Mouse (Mus musculus) heart, embryonic 13.5 days (tissue): ENCODE data around the gene Hist1h4j. TPM values are rescaled to one million over a fixed set of nuclear protein-coding genes. Genes with fewer than 3 reads are reported as not detected.
A peak's percentile ranks its signal among the peaks of the same experiment; 100 is the strongest.
"Not testable (repeated sequence)": the region's sequence is repeated elsewhere in the genome, so short reads cannot be mapped to it uniquely, and the experiment has no call there.

ENCODE experiments used
- ATAC-seq: fragments of 200-750 bp; cut with Nextera tagmentation; 2 replicates; pipeline ENCODE4 v1.8.0; 2017; ENCODE audit warnings: moderate TSS enrichment; ENCODE audit not compliant: insufficient number of reproducible peaks, low FRiP score, low TSS enrichment; ENCODE audit errors: extremely low read depth
- H3K27ac ChIP-seq: fragments of 300-500 bp; sonication (generic); replicated peaks from 2 replicates; pipeline ENCODE4 v1.5.1; 2015; ENCODE audit warnings: moderate library complexity, mild to moderate bottlenecking, inconsistent platforms
- H3K27me3 ChIP-seq: fragments of 300-500 bp; sonication (generic); replicated peaks from 2 replicates; pipeline ENCODE4 v1.6.1; 2015; ENCODE audit warnings: mild to moderate bottlenecking, inconsistent platforms
- H3K36me3 ChIP-seq: fragments of 300-500 bp; sonication (generic); 2 replicates; pipeline ENCODE4 v1.6.1; 2015; ENCODE audit warnings: mild to moderate bottlenecking, inconsistent platforms
- H3K4me1 ChIP-seq: fragments of 300-500 bp; sonication (generic); 2 replicates; pipeline ENCODE4 v1.6.1; 2015; ENCODE audit warnings: inconsistent platforms
- H3K4me2 ChIP-seq: fragments of 300-500 bp; sonication (generic); 2 replicates; pipeline ENCODE4 v1.6.1; 2015; ENCODE audit warnings: inconsistent platforms, mild to moderate bottlenecking, moderate library complexity
- H3K4me3 ChIP-seq: fragments of 300-500 bp; sonication (generic); 2 replicates; pipeline ENCODE4 v1.5.1; 2015; ENCODE audit warnings: moderate library complexity, mild to moderate bottlenecking, inconsistent platforms
- H3K9ac ChIP-seq: fragments of 300-500 bp; sonication (generic); 2 replicates; pipeline ENCODE4 v1.6.1; 2015; ENCODE audit warnings: inconsistent platforms, mild to moderate bottlenecking, moderate library complexity
- H3K9me3 ChIP-seq: fragments of 300-500 bp; sonication (generic); 2 replicates; pipeline ENCODE4 v1.6.1; 2016; ENCODE audit warnings: inconsistent platforms
- WGBS: fragments of 180-500 bp; shearing (Covaris S2); methylation state at CpG from one replicate; pipeline ENCODE4 v1.1.7; 2015; ENCODE audit warnings: mixed read lengths; 5-methylcytosine and 5-hydroxymethylcytosine counted together
- polyA plus RNA-seq: library from polyadenylated mRNA; unstranded; fragments of >200 nt; fragmentation: Nextera tagmentation; extraction: Ambion mirVana; gene quantifications from 2 replicates; pipeline ENCODE4 v1.2.1, GENCODE M21; 2015

The Hist1h4j gene
- polyA plus RNA-seq, 1 experiment from 2014 or later = 0.45 TPM

- ATAC-seq, H3K9me3 ChIP-seq, H3K36me3 ChIP-seq, H3K27me3 ChIP-seq: not testable (repeated sequence)
- 0% methylated on average over 23 of the region's 26 CpGs for WGBS
- Histone ChIP-seq H3K27ac (peak overlapping the region; percentile 93), H3K4me1 (peaks cover 44% of the 10 kb centered on the region), H3K4me2 (peak overlapping the region; percentile 81), H3K4me3 (peak overlapping the region; percentile 58), H3K9ac (peak overlapping the region; percentile 84)
Observed at GRCm38 (mm10) chr13:21754294-21755001, 19.6 kb downstream of the Hist1h4j start.

- Histone ChIP-seq H3K27ac (no peak overlapping the region), H3K36me3 (no peaks in the 10 kb centered on the region), H3K9ac (peak overlapping the region; percentile 66; the same call in 1 of the 2 replicates), H3K9me3 (no peaks in the 10 kb centered on the region), H3K4me2 (peak overlapping the region; percentile 81), H3K27me3 (no peaks in the 10 kb centered on the region), H3K4me3 (peak overlapping the region; percentile 58), H3K4me1 (peaks cover 38% of the 10 kb centered on the region)
- ATAC-seq = no peak
- 82% methylated on average over 1 of the region's 1 CpGs for WGBS
Observed at GRCm38 (mm10) chr13:21755707-21756106, 20.8 kb downstream of the Hist1h4j start.

DNA sequence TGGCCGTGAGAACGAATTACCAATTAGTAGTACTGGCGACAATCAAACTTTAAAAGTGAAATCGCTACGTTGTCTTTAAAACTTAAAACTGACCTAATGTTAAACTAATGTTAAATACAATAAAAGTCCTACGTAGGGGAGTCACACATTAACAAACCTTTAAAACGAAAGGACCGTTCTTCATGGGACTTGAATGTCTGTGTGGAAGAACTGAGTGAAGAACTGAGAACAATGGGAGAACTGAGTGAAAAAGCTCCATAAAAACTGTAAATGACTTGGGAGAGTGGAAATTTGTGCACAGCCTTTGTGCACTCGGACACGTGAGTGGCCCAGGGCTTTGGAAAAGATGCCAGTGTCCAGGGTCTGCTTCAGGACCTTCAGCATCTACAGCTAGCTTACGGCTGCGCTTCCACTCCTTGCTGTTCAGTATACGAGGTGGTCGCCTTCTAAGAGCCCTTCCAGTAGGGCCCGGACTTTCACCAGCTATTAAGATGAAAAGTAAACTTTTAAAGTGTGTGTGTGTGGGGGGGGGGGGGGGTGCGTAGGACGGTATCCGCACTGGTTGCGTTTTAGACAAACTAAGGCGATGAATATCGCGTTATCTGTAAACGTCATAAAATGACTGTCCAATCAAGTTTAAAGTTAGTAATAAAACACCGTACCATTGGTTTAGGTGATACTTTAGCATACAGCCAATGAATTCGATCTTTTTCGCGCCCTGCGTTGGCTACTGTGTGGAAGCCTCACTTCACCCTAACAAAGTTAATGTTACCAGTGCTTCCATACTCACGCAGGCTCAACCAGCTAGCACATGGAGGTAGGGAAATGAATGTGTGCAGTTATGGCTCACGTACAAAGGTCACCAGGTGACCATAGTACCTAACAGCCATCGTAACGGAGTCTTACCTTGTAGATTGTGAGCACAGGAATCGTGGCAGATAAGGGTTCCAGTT is 44.2 kb downstream of the Hist1h4j start:
- WGBS = 7% methylated on average over 33 of the region's 33 CpGs

GRCm38 (mm10) chr13:21779767-21780731 is 45.2 kb downstream of the Hist1h4j start, which contains the start of gene Hist1h1b:
Gene Hist1h1b (minus strand): TSS chr13:21780625.
- Histone ChIP-seq H3K4me2 (peak within 1 kb of the TSS; percentile 79), H3K36me3 (no peaks in the 10 kb centered on the region), H3K27ac (peak within 1 kb of the TSS; percentile 92), H3K9me3 (no peaks in the 10 kb centered on the region), H3K9ac (peak within 1 kb of the TSS; percentile 92), H3K27me3 (no peaks in the 10 kb centered on the region), H3K4me3 (peak within 1 kb of the TSS; percentile 67), H3K4me1 (peaks cover 38% of the 10 kb centered on the region)
- peak; percentile 12; the same call in 1 of the 2 replicates for ATAC-seq
- under 1% methylated on average over 44 of the region's 44 CpGs for whole genome bisulfite sequencing

More for the DNA sequence above, 44.2 kb downstream of the Hist1h4j start:
- Histone ChIP-seq H3K36me3 (no peaks in the 10 kb centered on the region), H3K4me2 (peak overlapping the region; percentile 79), H3K27ac (peak overlapping the region; percentile 92), H3K4me3 (peak overlapping the region; percentile 67), H3K27me3 (no peaks in the 10 kb centered on the region), H3K9me3 (no peaks in the 10 kb centered on the region), H3K4me1 (peaks cover 33% of the 10 kb centered on the region), H3K9ac (peak overlapping the region; percentile 92)
- ATAC-seq = peak; percentile 57; the same call in 1 of the 2 replicates

- 36% methylated on average over 6 of the region's 6 CpGs for WGBS
Observed at GRCm38 (mm10) chr13:21781021-21781555, 46.2 kb downstream of the Hist1h4j start.

DNA sequence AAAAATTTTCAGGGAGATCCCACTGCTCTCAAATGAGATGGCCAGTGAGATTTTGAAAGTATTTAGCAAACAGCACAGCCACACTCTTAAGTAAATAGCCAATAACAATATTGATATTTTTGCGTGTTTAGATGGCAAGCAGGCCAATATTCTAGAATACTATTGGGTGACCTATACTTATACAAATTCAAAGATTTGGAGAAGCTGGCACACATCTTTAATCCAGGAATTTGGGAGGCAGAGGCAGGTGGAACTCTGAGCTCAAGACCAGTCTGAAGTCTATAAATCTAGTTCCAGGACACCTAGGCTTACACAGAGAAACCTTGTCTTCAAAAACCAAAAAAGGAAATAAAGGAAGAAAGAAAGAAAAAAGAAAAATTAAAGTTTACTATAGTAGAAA is 46.8 kb downstream of the Hist1h4j start:
- Histone ChIP-seq H3K4me2 (peak overlapping the region; percentile 22; the same call in 1 of the 2 replicates), H3K4me1 (peaks cover 49% of the 10 kb centered on the region), H3K4me3 (no peak overlapping the region), H3K27me3 (no peaks in the 10 kb centered on the region), H3K9me3 (no peaks in the 10 kb centered on the region), H3K36me3 (no peaks in the 10 kb centered on the region), H3K9ac (no peak overlapping the region), H3K27ac (no peak overlapping the region)
- 90% methylated on average over 1 of the region's 1 CpGs for WGBS
- no peak for ATAC-seq

More at GRCm38 (mm10) chr13:21781021-21781555, 46.2 kb downstream of the Hist1h4j start:
- peak overlapping the region; percentile 92 for H3K27ac ChIP-seq
- no peaks in the 10 kb centered on the region for H3K36me3 ChIP-seq
- ATAC-seq = no peak
- H3K4me3 ChIP-seq = peak overlapping the region; percentile 67
- H3K27me3 ChIP-seq = no peaks in the 10 kb centered on the region
- peak overlapping the region; percentile 79 for H3K4me2 ChIP-seq
- peak overlapping the region; percentile 92 for H3K9ac ChIP-seq
- no peaks in the 10 kb centered on the region for H3K9me3 ChIP-seq
- H3K4me1 ChIP-seq = peaks cover 44% of the 10 kb centered on the region

DNA sequence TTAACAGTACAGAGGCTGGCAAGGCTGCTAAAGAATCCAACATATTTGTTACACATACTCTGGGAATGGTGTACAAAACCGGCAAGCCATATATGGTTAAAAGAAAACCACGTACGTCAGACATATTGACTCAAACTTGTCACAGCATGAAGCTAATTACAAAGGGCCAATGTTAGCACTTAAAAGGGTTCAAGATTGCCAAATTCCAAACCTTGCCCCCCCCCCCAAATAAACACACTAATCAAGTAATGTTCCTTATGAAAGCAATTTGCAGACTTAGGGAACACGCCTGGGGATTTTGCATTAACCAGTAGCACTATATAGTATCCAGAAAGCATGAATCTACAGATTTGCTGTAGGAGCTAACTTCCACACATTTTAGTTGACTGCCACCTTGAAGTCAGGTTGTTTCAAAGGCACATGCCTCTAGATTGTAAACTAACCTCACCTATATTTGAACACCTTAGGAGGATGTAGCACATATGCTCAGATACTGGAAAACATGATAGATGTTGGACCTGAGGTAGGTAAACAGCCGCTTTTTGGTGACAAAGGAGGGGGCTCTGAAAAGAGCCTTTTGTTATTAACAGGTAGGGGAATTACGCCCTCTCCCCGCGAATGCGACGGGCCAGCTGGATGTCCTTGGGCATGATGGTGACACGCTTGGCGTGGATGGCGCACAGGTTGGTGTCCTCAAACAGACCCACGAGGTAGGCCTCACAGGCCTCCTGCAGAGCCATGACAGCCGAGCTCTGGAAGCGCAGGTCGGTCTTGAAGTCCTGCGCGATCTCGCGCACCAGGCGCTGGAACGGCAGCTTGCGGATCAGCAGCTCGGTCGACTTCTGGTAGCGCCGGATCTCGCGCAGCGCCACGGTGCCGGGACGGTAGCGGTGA is 47.7 kb downstream of the Hist1h4j start:
- not testable (repeated sequence) for H3K27me3 ChIP-seq, H3K36me3 ChIP-seq, ATAC-seq, H3K9me3 ChIP-seq
- H3K27ac ChIP-seq = peak overlapping the region; percentile 87
- 3% methylated on average over 14 of the region's 35 CpGs for WGBS
- H3K4me1 ChIP-seq = peaks cover 49% of the 10 kb centered on the region
- peak overlapping the region; percentile 55 for H3K4me3 ChIP-seq
- H3K9ac ChIP-seq = peak overlapping the region; percentile 87
- H3K4me2 ChIP-seq = peak overlapping the region; percentile 79

- H3K9me3 ChIP-seq = no peaks in the 10 kb centered on the region
- under 1% methylated on average over 11 of the region's 20 CpGs for WGBS
Observed at GRCm38 (mm10) chr13:21783255-21783617, 48.4 kb downstream of the Hist1h4j start, which contains the start of gene Hist1h3i. Gene Hist1h3i (minus strand): TSS chr13:21783370.

GRCm38 (mm10) chr13:21783734-21784161 is 48.9 kb downstream of the Hist1h4j start:
- no peak for ATAC-seq
- H3K9ac ChIP-seq = peak overlapping the region; percentile 74
- 2% methylated on average over 9 of the region's 9 CpGs for WGBS
- peak overlapping the region; percentile 79 for H3K4me2 ChIP-seq
- H3K9me3 ChIP-seq = no peaks in the 10 kb centered on the region
- H3K27ac ChIP-seq = peak overlapping the region; percentile 87
- no peaks in the 10 kb centered on the region for H3K36me3 ChIP-seq
- no peaks in the 10 kb centered on the region for H3K27me3 ChIP-seq
- H3K4me1 ChIP-seq = peaks cover 52% of the 10 kb centered on the region
- H3K4me3 ChIP-seq = peak overlapping the region; percentile 55

More at GRCm38 (mm10) chr13:21783255-21783617, 48.4 kb downstream of the Hist1h4j start, which contains the start of gene Hist1h3i:
- ATAC-seq = peak; percentile 59
- Histone ChIP-seq H3K4me3 (peak within 1 kb of the TSS; percentile 55), H3K27ac (peak within 1 kb of the TSS; percentile 87), H3K4me2 (peak within 1 kb of the TSS; percentile 79), H3K4me1 (peaks cover 49% of the 10 kb centered on the region), H3K27me3 (no peaks in the 10 kb centered on the region), H3K36me3 (no peaks in the 10 kb centered on the region), H3K9ac (peak within 1 kb of the TSS; percentile 87)
